Mouse (Mus musculus): ENCODE data around the gene Rfx3.

The Rfx3 gene

GRCm38 (mm10) chr19:27716274-27716673 is 294.7 kb downstream of the Rfx3 start:
- DNase-seq (ENCODE audit: low spot score), result no peak
